Mouse (Mus musculus) layer of hippocampus, postnatal 14 days (tissue): ENCODE data around the gene Notch4. TPM values are rescaled to one million over a fixed set of nuclear protein-coding genes. Genes with fewer than 3 reads are reported as not detected.

Experiments
- DNase-seq, 2 experiments: peaks; one replicate each; pipeline ENCODE4 v3.0.0; 2021 to 2022; ENCODE audit warnings: low spot score in 2 of 2, mixed read lengths in 1 of 2
- total RNA-seq, 2 experiments: library from RNA; stranded (reverse); gene quantifications; 2 replicates each; pipeline ENCODE4 v1.2.3; 2021

Notch4 gene
- total RNA-seq, 2 experiments from 2014 or later = 12.8 to 16.7 TPM

DNA sequence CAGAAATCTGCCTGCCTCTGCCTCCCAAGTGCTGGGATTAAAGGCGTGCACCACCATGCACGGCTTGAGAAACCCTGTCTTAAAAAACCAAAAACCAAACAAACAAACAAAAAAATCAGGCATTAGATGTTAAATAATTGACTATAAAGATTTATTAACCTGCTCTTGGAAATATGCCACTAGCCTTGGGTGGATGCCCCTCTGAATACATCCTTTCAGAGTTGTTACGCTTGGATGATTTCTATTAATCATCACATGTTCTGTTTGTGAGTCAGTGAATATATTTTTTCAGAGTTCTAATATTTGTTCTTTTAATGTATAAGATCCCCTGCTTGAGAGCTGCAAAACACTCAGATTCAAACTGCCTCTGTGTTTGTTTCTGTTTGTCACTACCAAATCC lies 60.9 kb downstream of the Notch4 start:
- DNase-seq = no peak

- DNase-seq = no peak
These were observed 62.1 kb downstream of the Notch4 start for GRCm38 (mm10) chr17:34626062-34626772.

GRCm38 (mm10) chr17:34626773-34627092 lies 62.7 kb downstream of the Notch4 start:
- no peak for DNase-seq

DNA sequence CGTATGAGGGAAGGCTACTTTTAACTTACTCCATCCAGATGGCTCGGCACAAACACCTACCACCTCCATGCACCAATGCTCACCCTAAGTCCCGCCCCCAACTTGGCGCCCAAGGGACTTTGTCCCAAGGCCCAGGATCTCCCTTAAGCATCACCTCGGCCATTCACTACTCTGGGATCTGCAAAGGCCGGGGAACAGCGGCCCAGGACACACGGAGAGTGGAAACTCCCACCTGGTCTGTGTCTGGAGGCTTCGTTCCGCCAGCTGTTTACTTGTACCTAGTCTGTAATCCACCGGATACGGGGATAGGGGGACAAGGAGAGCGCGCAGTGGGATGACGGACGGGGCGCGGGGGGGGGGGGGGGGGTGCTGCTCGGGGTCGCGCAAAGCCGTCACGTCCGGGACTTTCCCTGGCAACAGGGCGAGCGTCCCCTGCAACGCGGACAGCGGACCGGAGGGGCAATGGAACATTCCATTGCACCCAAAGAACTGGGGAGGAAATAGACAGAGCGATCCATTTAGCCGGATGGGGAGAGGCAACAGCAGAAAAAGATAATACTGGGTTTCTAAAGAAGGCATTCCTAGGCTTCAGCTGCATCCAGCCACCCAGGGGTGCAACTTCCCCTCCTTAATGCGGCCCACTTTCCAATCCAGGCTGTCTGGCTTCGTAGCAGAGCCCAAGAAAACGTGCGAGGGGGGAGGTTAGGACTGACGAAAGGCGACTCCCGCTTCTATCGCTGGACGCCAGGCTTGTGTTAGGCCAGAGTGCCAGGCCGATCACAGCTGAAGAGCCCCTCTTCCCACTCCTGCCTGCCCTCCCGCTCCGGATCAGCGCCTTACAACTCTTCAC lies 63.2 kb downstream of the Notch4 start:
- peak; percentile 85 to 91 for DNase-seq

- no peak for DNase-seq
These were observed 64.0 kb downstream of the Notch4 start, which contains the start of gene Ppt2 for GRCm38 (mm10) chr17:34627943-34628643. TSS of gene Ppt2 (minus strand) at chr17:34628510.

GRCm38 (mm10) chr17:34628644-34628967 lies 64.5 kb downstream of the Notch4 start:
- DNase-seq = no peak

GRCm38 (mm10) chr17:34629221-34629751 lies 65.2 kb downstream of the Notch4 start, which contains the start of gene Prrt1:
TSS of gene Prrt1 (plus strand) at chr17:34629533.
- DNase-seq = peak in 1 of 2 experiments; percentile 76

DNA sequence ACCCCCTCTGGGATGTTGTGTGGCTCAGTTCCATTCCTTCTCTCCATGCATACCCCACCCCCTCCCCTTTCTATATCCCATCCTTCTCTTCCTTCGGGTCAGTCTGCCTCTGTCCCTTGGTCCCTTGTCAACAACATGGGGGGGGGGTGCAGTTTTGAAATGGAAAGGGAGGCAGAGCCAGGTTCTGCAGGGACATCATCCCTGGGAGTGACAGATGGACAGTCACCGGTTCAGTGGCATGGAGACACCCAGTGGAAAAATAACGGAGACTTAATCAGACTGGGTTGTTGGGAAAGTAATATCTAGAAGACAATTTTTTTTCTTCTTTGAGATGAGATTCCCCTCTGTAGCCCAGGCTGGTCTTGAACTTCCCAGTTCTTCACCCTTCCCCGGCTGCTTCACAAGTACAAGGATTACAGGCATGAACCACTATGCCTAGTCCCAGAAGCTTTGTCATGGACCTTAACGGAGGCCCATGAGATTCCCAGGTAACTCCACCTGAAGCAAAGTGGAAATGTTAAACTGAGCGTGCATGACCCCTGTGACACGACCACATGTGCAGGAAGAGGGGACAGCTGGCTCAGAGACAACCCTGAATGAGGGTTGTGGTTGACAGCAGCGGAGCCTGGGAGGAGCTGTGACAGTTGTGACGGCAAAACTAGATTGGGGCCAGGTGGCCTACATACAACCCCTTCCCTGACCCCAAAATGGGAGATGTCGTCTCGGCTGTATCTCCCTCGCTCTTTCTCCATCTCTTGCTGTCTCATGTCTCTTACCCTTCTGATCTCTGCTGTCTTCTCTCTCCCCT lies 65.9 kb downstream of the Notch4 start:
- DNase-seq = no peak

- DNase-seq = no peak
These were observed 66.8 kb downstream of the Notch4 start for GRCm38 (mm10) chr17:34630761-34631301.

- DNase-seq = no peak
These were observed 67.6 kb downstream of the Notch4 start for GRCm38 (mm10) chr17:34631647-34632046.

DNA sequence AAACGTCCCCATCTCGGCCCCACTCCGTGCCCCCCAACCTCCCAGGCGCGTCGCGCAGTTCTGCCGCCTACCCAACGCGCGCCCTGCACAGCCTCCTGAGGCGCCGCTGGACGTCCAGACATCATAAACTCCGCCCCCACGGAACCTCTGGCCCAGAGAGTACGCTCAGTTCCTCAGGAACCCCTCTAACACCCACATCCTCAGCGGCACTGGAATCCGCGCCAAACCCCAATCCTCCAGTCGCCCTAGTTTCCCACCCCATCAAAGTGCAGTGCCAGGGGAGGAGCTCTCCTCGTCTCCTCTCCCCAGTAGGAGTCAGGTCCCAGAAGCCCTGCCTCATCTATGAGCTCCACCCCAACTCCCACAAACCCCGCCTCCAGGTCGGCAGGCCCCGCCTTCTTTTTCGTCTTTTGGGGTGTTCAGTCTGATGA lies 68.2 kb downstream of the Notch4 start:
- peak; percentile 80 to 93 for DNase-seq

- no peak for DNase-seq
These were observed 71.6 kb downstream of the Notch4 start for GRCm38 (mm10) chr17:34635671-34636070.

DNA sequence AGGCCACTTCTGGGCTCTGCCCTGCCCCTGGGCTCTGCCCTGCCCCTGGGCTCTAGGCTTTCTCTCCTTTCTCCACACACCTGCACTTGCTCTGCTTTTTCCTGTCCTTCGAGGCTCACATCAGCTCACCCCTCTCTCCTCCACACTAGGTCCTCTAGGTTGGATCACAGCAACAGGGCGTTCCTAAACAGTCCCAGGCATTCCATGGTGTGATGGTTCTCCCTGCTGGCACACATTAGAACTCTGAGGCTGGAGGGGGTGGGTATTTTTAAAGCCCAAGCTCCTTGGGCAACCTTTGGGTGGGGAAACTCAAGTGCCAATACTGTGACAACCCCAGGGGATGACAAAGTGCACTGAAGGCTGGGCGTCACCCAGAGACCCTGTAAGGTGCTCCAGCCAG lies 73.4 kb downstream of the Notch4 start:
- DNase-seq = no peak

Other genes starting within 250 kb of the Notch4 start
- gene H2-Eb2, start 238.6 kb upstream of the Notch4 start, total RNA-seq = not detected
- gene Btnl2, start 209.4 kb upstream of the Notch4 start, total RNA-seq = under 1 TPM; 0.48 to 0.74 TPM
- not detected for gene Btnl1, start 187.1 kb upstream of the Notch4 start, total RNA-seq
- gene BC051142, start 165.4 kb upstream of the Notch4 start, total RNA-seq = 1 to 10 TPM; 4.8 to 8.2 TPM
- not detected for gene Btnl4, start 87.0 kb upstream of the Notch4 start, total RNA-seq
- gene Btnl6, start 46.9 kb upstream of the Notch4 start, total RNA-seq = not detected
- gene Gpsm3, start 25.5 kb downstream of the Notch4 start, total RNA-seq = 1 to 10 TPM; 3.1 to 3.5 TPM
- 10 to 100 TPM; 43.5 to 52.7 TPM for gene Pbx2, start 27.0 kb downstream of the Notch4 start, total RNA-seq
- 1 to 10 TPM; 1.2 to 1.5 TPM for gene Ager, start 33.6 kb downstream of the Notch4 start, total RNA-seq
- 10 to 100 TPM; 85.7 to 92.9 TPM for gene Rnf5, start 39.4 kb downstream of the Notch4 start, total RNA-seq
- 100 to 1,000 TPM; 156 to 167 TPM for gene Agpat1, start 40.0 kb downstream of the Notch4 start, total RNA-seq
- gene Egfl8, start 51.7 kb downstream of the Notch4 start, total RNA-seq = 1 to 10 TPM; 4.3 to 8.7 TPM
- 10 to 100 TPM; 36.6 to 42.2 TPM for gene Ppt2, start 64.2 kb downstream of the Notch4 start, total RNA-seq
- 100 to 1,000 TPM; 248 to 266 TPM for gene Prrt1, start 65.3 kb downstream of the Notch4 start, total RNA-seq
- gene Fkbpl, start 80.5 kb downstream of the Notch4 start, total RNA-seq = 10 to 100 TPM; 16.0 to 17.1 TPM
- gene Atf6b, start 82.9 kb downstream of the Notch4 start, total RNA-seq = 10 to 100 TPM; 80.0 to 81.9 TPM
- 1 to 10 TPM; 4.6 to 5.4 TPM for gene Tnxb, start 106.3 kb downstream of the Notch4 start, total RNA-seq
- gene C4b, start 179.6 kb downstream of the Notch4 start, total RNA-seq = 10 to 100 TPM; 11.6 to 14.0 TPM
- gene Cyp21a1, start 240.3 kb downstream of the Notch4 start, total RNA-seq = not detected